Mouse (Mus musculus): ENCODE data around the gene 4930505A04Rik. TPM values are rescaled to one million over a fixed set of nuclear protein-coding genes. Genes with fewer than 3 reads are reported as not detected.

The 4930505A04Rik gene
- not detected in 2 replicates for polyA plus RNA-seq (2012; rRNA removed)

GRCm38 (mm10) chr11:30471751-30472593, at the start of gene 4930505A04Rik:
4930505A04Rik (minus strand) TSS chr11:30471827.

Other genes starting within 250 kb of the 4930505A04Rik start
- 56.3 and 66.2 TPM in 2 replicates for gene Sptbn1, start 203.7 kb downstream of the 4930505A04Rik start, polyA plus RNA-seq (2012; rRNA removed)
- gene Acyp2, start 177.8 kb upstream of the 4930505A04Rik start, polyA plus RNA-seq (2012; rRNA removed), result 2.2 and 3.6 TPM in 2 replicates

Data from colon, adult 2 months (tissue).